Mouse (Mus musculus) erythroblast, embryonic 14.5 days (primary cell): ENCODE results near the gene Sned1.

Source experiments
- GATA1 ChIP-seq: IDR thresholded peaks from 2 replicates; pipeline ENCODE4 v1.6.1; 2012; ENCODE audit warnings: low read length, inconsistent platforms, mixed read lengths
- TAL1 ChIP-seq: IDR thresholded peaks from 3 replicates; pipeline ENCODE4 v1.6.1; 2012; ENCODE audit warnings: low read length, inconsistent platforms, mixed read lengths

DNA sequence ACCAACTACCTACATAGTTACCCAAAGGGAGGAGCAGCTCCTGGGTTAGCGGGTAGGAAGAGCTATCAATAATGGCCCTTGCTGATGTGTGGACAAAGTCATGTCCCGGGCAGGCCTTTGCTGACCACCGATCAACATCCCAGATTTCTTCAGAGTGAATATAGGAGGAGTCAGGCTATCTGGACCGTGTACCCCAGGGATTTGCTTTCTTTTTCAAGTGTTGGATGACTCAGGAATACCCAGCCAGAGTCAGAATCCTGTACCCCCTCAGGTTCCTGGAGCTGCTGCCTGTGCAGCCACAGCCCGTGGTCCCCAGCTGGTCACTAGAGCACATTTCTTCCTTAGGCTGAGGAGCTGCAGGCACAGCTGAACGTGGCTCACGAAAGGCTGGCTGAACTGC lies 23.2 kb upstream of the Sned1 start:
- no peak for TF ChIP-seq GATA1
- TF ChIP-seq TAL1 = no peak
